15 mouse cellular contexts compared by ENCODE assay signal in the genomic region with DNA sequence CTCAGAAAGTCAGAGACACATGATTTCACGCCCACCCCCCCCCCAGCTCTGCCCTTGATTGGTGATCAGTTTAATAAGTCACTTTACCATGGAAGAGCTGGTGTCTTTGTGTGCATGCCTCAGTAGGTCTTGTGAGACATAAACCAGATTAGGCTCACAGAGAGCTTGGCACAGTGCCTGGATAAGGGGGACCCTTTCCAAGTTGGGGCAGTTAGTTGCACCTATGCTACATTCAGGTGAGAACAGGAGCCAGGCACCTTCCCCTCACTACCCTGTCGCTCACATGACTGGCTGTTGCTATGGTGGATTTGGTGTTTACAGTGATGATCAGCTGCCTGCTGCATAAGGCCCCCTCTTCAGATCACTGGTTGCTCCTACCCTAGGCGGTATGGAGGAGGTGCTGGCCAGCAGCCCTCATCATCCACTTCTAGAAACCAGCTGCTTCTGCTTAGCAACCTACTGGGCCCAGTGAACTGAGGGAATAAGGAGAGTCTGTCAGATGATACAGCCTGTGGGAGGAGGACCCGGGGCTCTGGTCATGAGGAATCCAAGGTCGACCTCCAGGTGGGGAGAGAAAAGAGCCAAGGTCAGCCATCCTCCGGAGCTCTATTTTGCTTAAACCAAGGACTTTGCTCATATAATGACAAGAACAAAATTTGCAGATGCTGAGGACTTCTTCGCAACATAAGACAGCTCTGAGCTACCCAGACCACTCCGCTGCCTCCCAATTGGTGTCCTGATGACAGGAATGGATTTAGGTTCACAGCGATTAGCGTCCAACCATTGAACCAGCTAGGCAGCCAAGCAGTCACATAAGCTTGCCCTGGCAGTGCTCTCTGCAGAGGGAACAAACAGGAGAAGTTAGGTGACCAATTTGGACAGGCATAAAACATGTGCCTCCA. TPM values are rescaled to one million over a fixed set of nuclear protein-coding genes. Genes with fewer than 3 reads are reported as not detected.
DNase-seq lines count a peak whose midpoint lies in the region; ATAC-seq and TF ChIP-seq lines count a peak whose summit lies in the region.
"Had no signal": no experiment of that assay in that cellular context is flagged by ENCODE, and none has a peak within 500 bp of the region (broad histone marks: within the 10 kb centered on the region; RNA-seq: fewer than 3 reads in every experiment).

No protein-coding gene starts in this region.

- intact Hi-C loops in heart, postnatal 10 days (cut with DNase I): no loop called here

- no peak overlapping the region for H3K4me2 ChIP-seq in heart, embryonic 16.5 days (ENCODE audit: low read depth, low read length)
- H3K4me2 ChIP-seq in kidney, postnatal 0 days (ENCODE audit: low read length): no peak overlapping the region
- no peak overlapping the region for H3K4me2 ChIP-seq in stomach, embryonic 14.5 days (replicated peaks; ENCODE audit: low read depth, low read length)
- no peak overlapping the region for H3K4me2 ChIP-seq in stomach, postnatal 0 days (replicated peaks; ENCODE audit: low read depth)
- H3K4me2 ChIP-seq: liver, embryonic 12.5 days had no signal

- H3K9ac ChIP-seq in heart, embryonic 16.5 days (ENCODE audit: low read length): no peak overlapping the region
- no peak overlapping the region for H3K9ac ChIP-seq in kidney, postnatal 0 days (ENCODE audit: low read depth, low read length)
- H3K9ac ChIP-seq in stomach, embryonic 14.5 days (replicated peaks; ENCODE audit: low read depth, low read length): no peak overlapping the region
- no peak overlapping the region for H3K9ac ChIP-seq in stomach, postnatal 0 days (ENCODE audit: low read length)
- H3K9ac ChIP-seq: liver, embryonic 12.5 days had no signal

- no peaks in the 10 kb centered on the region for H3K27me3 ChIP-seq in heart, embryonic 16.5 days (ENCODE audit: control insufficient read depth, insufficient read depth, low read length)
- no peaks in the 10 kb centered on the region for H3K27me3 ChIP-seq in kidney, postnatal 0 days (ENCODE audit: insufficient read depth, low read length)
- H3K27me3 ChIP-seq in stomach, embryonic 14.5 days (ENCODE audit: control insufficient read depth, insufficient read depth, low read length): no peaks in the 10 kb centered on the region
- no peaks in the 10 kb centered on the region for H3K27me3 ChIP-seq in stomach, postnatal 0 days (ENCODE audit: control insufficient read depth, insufficient read depth, low read length)
- H3K27me3 ChIP-seq: liver, embryonic 12.5 days had no signal

- peak; percentile 37; the same call in 1 of the 2 replicates for ATAC-seq in heart, embryonic 16.5 days (replicated peaks; ENCODE audit: extremely low read depth, insufficient read depth, low FRiP score)
- ATAC-seq in kidney, postnatal 0 days (replicated peaks; ENCODE audit: low FRiP score, low read depth): peak; percentile 88
- peak; percentile 34; the same call in 1 of the 2 replicates for ATAC-seq in stomach, embryonic 14.5 days (ENCODE audit: insufficient number of reproducible peaks, insufficient read depth, low FRiP score, low read depth)
- no peak for ATAC-seq in stomach, postnatal 0 days (ENCODE audit: low FRiP score, low TSS enrichment)
- ATAC-seq in monocyte, adult 5-6 weeks (replicated peaks; ENCODE audit: insufficient number of reproducible peaks, low FRiP score, low TSS enrichment, poor library complexity, severe bottlenecking): no peak
- ATAC-seq: activated CD4-positive, CD25-positive, alpha-beta regulatory T cell, adult 4 months; CD4-positive, CD25-positive, alpha-beta regulatory T cell, adult 4 months; liver, embryonic 12.5 days had no signal

- no peaks in the 10 kb centered on the region for H3K36me3 ChIP-seq in heart, embryonic 16.5 days (ENCODE audit: control insufficient read depth, insufficient read depth)
- H3K36me3 ChIP-seq in kidney, postnatal 0 days (ENCODE audit: insufficient read depth, low read length): no peaks in the 10 kb centered on the region
- H3K36me3 ChIP-seq in stomach, embryonic 14.5 days (ENCODE audit: control insufficient read depth, insufficient read depth, low read length): no peaks in the 10 kb centered on the region
- no peaks in the 10 kb centered on the region for H3K36me3 ChIP-seq in stomach, postnatal 0 days (ENCODE audit: control insufficient read depth, insufficient read depth, low read length)
- H3K36me3 ChIP-seq: liver, embryonic 12.5 days had no signal

- no peak for TF ChIP-seq CTCF in kidney, postnatal 0 days (IDR thresholded peaks at IDR 0.05; ENCODE audit: low read depth)
- TF ChIP-seq CTCF in stomach, postnatal 0 days (IDR thresholded peaks at IDR 0.05; ENCODE audit: low read depth): no peak

- WGBS in heart, embryonic 16.5 days: 59% methylated on average over 10 of the region's 10 CpGs
- WGBS in kidney, postnatal 0 days: 47% methylated on average over 10 of the region's 10 CpGs
- WGBS in stomach, embryonic 14.5 days: 80% methylated on average over 10 of the region's 10 CpGs
- WGBS in stomach, postnatal 0 days: 80% methylated on average over 10 of the region's 10 CpGs

- H3K27ac ChIP-seq in heart, embryonic 16.5 days (ENCODE audit: low read length): no peak overlapping the region
- H3K27ac ChIP-seq in kidney, postnatal 0 days: peak overlapping the region; percentile 57; the same call in 1 of the 2 replicates
- no peak overlapping the region for H3K27ac ChIP-seq in stomach, embryonic 14.5 days (ENCODE audit: low read length)
- no peak overlapping the region for H3K27ac ChIP-seq in stomach, postnatal 0 days (replicated peaks)
- H3K27ac ChIP-seq: layer of hippocampus, adult 2 months; liver, embryonic 12.5 days had no signal

- H3K4me1 ChIP-seq in heart, embryonic 16.5 days (ENCODE audit: control insufficient read depth, insufficient read depth, low read length): peaks cover 8% of the 10 kb centered on the region
- no peaks in the 10 kb centered on the region for H3K4me1 ChIP-seq in kidney, postnatal 0 days (replicated peaks; ENCODE audit: insufficient read depth, low read length)
- H3K4me1 ChIP-seq in stomach, embryonic 14.5 days (ENCODE audit: control insufficient read depth, insufficient read depth, low read length): no peaks in the 10 kb centered on the region
- H3K4me1 ChIP-seq in stomach, postnatal 0 days (replicated peaks; ENCODE audit: control insufficient read depth, insufficient read depth): no peaks in the 10 kb centered on the region
- H3K4me1 ChIP-seq: liver, embryonic 12.5 days had no signal

- no peak for DNase-seq in heart, postnatal 10 days
- DNase-seq in kidney, postnatal 0 days (ENCODE audit: low spot score): peak; percentile 74
- no peak for DNase-seq in kidney, adult 18-20 months
- DNase-seq in stomach, postnatal 0 days (ENCODE audit: low spot score): no peak
- DNase-seq: cerebellum, adult 11-12 months; gastrocnemius, postnatal 25 days; lung, postnatal 10 days had no signal

- TF ChIP-seq EP300 in stomach, postnatal 0 days (optimal IDR thresholded peaks at IDR 0.05): no peak

- H3K9me3 ChIP-seq in heart, embryonic 16.5 days (replicated peaks; ENCODE audit: control insufficient read depth, low read length): no peaks in the 10 kb centered on the region
- H3K9me3 ChIP-seq in kidney, postnatal 0 days (replicated peaks; ENCODE audit: low read length): no peaks in the 10 kb centered on the region
- H3K9me3 ChIP-seq in stomach, embryonic 14.5 days (ENCODE audit: control insufficient read depth, low read depth, low read length): no peaks in the 10 kb centered on the region
- no peaks in the 10 kb centered on the region for H3K9me3 ChIP-seq in stomach, postnatal 0 days (ENCODE audit: control insufficient read depth, low read length)
- H3K9me3 ChIP-seq: liver, embryonic 12.5 days had no signal

- H3K4me3 ChIP-seq in heart, embryonic 16.5 days (ENCODE audit: low read length): no peak overlapping the region
- H3K4me3 ChIP-seq in kidney, postnatal 0 days (replicated peaks; ENCODE audit: low read depth, low read length): no peak overlapping the region
- no peak overlapping the region for H3K4me3 ChIP-seq in stomach, embryonic 14.5 days (ENCODE audit: low read depth, low read length)
- no peak overlapping the region for H3K4me3 ChIP-seq in stomach, postnatal 0 days (ENCODE audit: low read depth, low read length)
- H3K4me3 ChIP-seq: layer of hippocampus, adult 2 months; liver, embryonic 12.5 days had no signal

RNA-seq across cellular contexts. Expression of gene Adamts16, which starts 35.3 kb away (rescaled TPM):
- polyA plus RNA-seq in heart, embryonic 16.5 days (2015; fragmentation: Nextera tagmentation; extraction: Ambion mirVana): 0.09 and 0.11 TPM in 2 replicates
- under 1 TPM; 0.55 to 0.60 TPM for total RNA-seq in heart, postnatal 10 days (2021)
- polyA plus RNA-seq in kidney, postnatal 0 days (2015; fragmentation: Nextera tagmentation; extraction: Ambion mirVana): 11.8 and 13.8 TPM in 2 replicates
- polyA plus RNA-seq in stomach, embryonic 14.5 days (2014; fragmentation: Nextera tagmentation; extraction: Ambion mirVana): 1.1 and 1.8 TPM in 2 replicates
- 0.69 and 0.75 TPM in 2 replicates for polyA plus RNA-seq in stomach, postnatal 0 days (2015; fragmentation: Nextera tagmentation; extraction: Ambion mirVana)
- total RNA-seq in monocyte, adult 5-6 weeks (2017): not detected in 3 replicates
- total RNA-seq: heart, postnatal 25 days had no signal
- polyA plus RNA-seq: CD4-positive, CD25-positive, alpha-beta regulatory T cell, adult 4 months; liver, embryonic 12.5 days had no signal

Comparison
In these comparisons a context has a peak if more than half of its experiments do, and no peak if none do; other contexts are left out.
1. ATAC-seq: peak in heart, embryonic 16.5 days (single experiment), kidney, postnatal 0 days (single experiment) and stomach, embryonic 14.5 days (single experiment); none in stomach, postnatal 0 days (single experiment) and monocyte, adult 5-6 weeks (single experiment).